Mouse (Mus musculus) forebrain, embryonic 16.5 days (tissue): ENCODE data around the gene Denr. TPM values are rescaled to one million over a fixed set of nuclear protein-coding genes. Genes with fewer than 3 reads are reported as not detected.

Source experiments
- ATAC-seq: fragments of 200-750 bp; cut with Nextera tagmentation; 2 replicates; pipeline ENCODE4 v1.8.0; 2017; ENCODE audit warnings: mild to moderate bottlenecking, moderate library complexity
- H3K27ac ChIP-seq: fragments of 300-500 bp; sonication (generic); 2 replicates; pipeline ENCODE4 v1.5.1; 2014; ENCODE audit warnings: low read length, control low read depth
- H3K27me3 ChIP-seq: fragments of 300-500 bp; sonication (generic); replicated peaks from 2 replicates; pipeline ENCODE4 v1.6.1; 2014; ENCODE audit warnings: low read length; ENCODE audit not compliant: control insufficient read depth, insufficient read depth
- H3K36me3 ChIP-seq: fragments of 300-500 bp; sonication (generic); 2 replicates; pipeline ENCODE4 v1.6.1; 2014; ENCODE audit not compliant: control insufficient read depth, insufficient read depth
- H3K4me1 ChIP-seq: fragments of 300-500 bp; sonication (generic); replicated peaks from 2 replicates; pipeline ENCODE4 v1.6.1; 2014; ENCODE audit warnings: low read length; ENCODE audit not compliant: control insufficient read depth, insufficient read depth
- H3K4me2 ChIP-seq: fragments of 300-500 bp; sonication (generic); 2 replicates; pipeline ENCODE4 v1.6.1; 2014; ENCODE audit warnings: mild to moderate bottlenecking, low read length, control low read depth
- H3K4me3 ChIP-seq: fragments of 300-500 bp; sonication (generic); replicated peaks from 2 replicates; pipeline ENCODE4 v1.5.1; 2014; ENCODE audit warnings: mild to moderate bottlenecking, low read length, control low read depth
- H3K9ac ChIP-seq: fragments of 300-500 bp; sonication (generic); replicated peaks from 2 replicates; pipeline ENCODE4 v1.6.1; 2014; ENCODE audit warnings: low read depth, low read length, control low read depth
- H3K9me3 ChIP-seq: fragments of 300-500 bp; sonication (generic); 2 replicates; pipeline ENCODE4 v1.6.1; 2016; ENCODE audit warnings: low read length; ENCODE audit not compliant: control insufficient read depth
- WGBS: fragments of 180-500 bp; shearing (Covaris S2); extraction: QIAGEN DNeasy Blood & Tissue Kit; methylation state at CpG from one replicate; pipeline ENCODE4 v1.1.7; 2014; 5-methylcytosine and 5-hydroxymethylcytosine counted together
- polyA plus RNA-seq: library from polyadenylated mRNA; unstranded; fragments of >200 nt; fragmentation: Nextera tagmentation; extraction: Ambion mirVana; gene quantifications from 2 replicates; pipeline ENCODE4 v1.2.1, GENCODE M21; 2015

Denr gene
- polyA plus RNA-seq, 1 experiment from 2014 or later, result 129 TPM

DNA sequence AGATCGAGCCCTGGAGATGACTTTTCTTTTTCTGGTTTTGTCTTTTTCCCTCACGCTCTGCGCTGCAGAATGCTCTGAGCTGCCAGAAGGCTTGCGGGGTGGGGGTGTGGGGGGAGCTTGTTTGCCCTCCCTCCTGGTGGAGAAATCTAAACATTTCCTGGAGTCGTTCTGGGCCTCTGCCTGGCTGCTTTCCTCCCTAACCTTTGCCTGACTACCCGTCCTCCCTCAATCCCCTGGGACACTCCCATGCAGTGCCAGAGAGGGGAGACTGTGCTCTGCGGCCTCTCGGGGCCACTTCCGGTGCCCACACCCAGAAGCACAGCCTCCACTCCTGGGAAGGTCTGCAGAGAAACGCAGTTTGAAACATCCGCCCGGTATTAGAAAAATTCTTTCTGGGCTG is 27.0 kb upstream of the Denr start, which contains the start of gene Hcar1:
Gene Hcar1 (minus strand): TSS at position 93 of the 400 bp plus-strand sequence.
- no peaks in the 10 kb centered on the region for H3K36me3 ChIP-seq
- H3K4me1 ChIP-seq, result no peaks in the 10 kb centered on the region
- no peak for ATAC-seq
- H3K27ac ChIP-seq, result no peak within 1 kb of the TSS
- WGBS, result 74% methylated on average over 12 of the region's 12 CpGs
- no peak within 1 kb of the TSS for H3K9ac ChIP-seq
- no peaks in the 10 kb centered on the region for H3K9me3 ChIP-seq
- H3K27me3 ChIP-seq, result no peaks in the 10 kb centered on the region
- no peak within 1 kb of the TSS for H3K4me3 ChIP-seq
- no peak within 1 kb of the TSS for H3K4me2 ChIP-seq

GRCm38 (mm10) chr5:123880778-123881177 is 26.2 kb upstream of the Denr start:
- no peak overlapping the region for H3K9ac ChIP-seq
- H3K9me3 ChIP-seq, result no peaks in the 10 kb centered on the region
- no peak overlapping the region for H3K27ac ChIP-seq
- WGBS, result 81% methylated on average over 14 of the region's 14 CpGs
- H3K4me2 ChIP-seq, result no peak overlapping the region
- no peak overlapping the region for H3K4me3 ChIP-seq
- H3K4me1 ChIP-seq, result no peaks in the 10 kb centered on the region
- H3K36me3 ChIP-seq, result no peaks in the 10 kb centered on the region
- no peaks in the 10 kb centered on the region for H3K27me3 ChIP-seq
- ATAC-seq, result no peak

DNA sequence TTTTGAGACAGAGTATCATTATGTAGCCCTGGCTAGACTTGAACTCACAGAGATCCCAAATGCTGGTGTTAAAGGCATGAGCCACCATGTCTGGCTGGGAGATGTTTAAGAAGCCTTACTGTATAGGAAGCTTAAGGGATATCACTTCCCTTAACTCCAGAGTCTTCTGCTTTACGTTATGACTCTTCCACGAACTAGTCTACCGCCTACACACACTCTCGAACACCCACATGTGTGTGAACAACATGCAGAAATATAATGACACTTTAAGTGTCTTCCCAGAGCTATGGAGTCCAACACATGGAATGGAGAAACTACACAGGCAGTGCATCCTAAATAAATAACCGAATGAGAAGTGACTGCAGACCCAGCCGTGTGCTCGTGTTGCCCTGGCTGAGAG is 23.1 kb upstream of the Denr start:
- no peaks in the 10 kb centered on the region for H3K9me3 ChIP-seq
- no peaks in the 10 kb centered on the region for H3K4me1 ChIP-seq
- no peaks in the 10 kb centered on the region for H3K27me3 ChIP-seq
- no peaks in the 10 kb centered on the region for H3K36me3 ChIP-seq
- H3K27ac ChIP-seq, result no peak overlapping the region
- H3K4me2 ChIP-seq, result no peak overlapping the region
- WGBS, result 80% methylated on average over 7 of the region's 7 CpGs
- H3K9ac ChIP-seq, result no peak overlapping the region
- ATAC-seq, result no peak
- H3K4me3 ChIP-seq, result no peak overlapping the region

DNA sequence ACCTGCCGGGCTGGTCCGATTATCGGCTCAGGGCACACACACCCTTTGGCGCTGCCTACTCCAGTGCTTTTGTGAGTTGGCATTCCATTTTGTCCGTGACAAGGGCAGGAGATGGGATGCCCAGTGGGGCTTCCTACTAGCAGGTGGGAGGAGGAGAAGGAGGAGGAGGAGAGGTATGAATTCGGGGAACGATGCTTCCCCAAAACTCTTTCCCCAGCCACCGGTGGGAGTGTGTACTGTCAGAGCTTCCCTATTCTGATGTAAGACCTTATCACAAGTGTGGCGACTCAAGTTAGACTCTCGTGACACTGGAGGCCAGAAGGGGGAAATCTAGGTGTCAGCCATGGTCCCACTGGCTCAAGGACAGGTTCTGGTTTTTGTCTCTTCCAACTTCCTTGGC is 22.6 kb upstream of the Denr start:
- H3K4me1 ChIP-seq, result no peaks in the 10 kb centered on the region
- H3K27me3 ChIP-seq, result no peaks in the 10 kb centered on the region
- H3K36me3 ChIP-seq, result no peaks in the 10 kb centered on the region
- no peak overlapping the region for H3K27ac ChIP-seq
- H3K4me3 ChIP-seq, result no peak overlapping the region
- WGBS, result 81% methylated on average over 10 of the region's 10 CpGs
- H3K9me3 ChIP-seq, result no peaks in the 10 kb centered on the region
- no peak for ATAC-seq
- no peak overlapping the region for H3K4me2 ChIP-seq
- H3K9ac ChIP-seq, result no peak overlapping the region

DNA sequence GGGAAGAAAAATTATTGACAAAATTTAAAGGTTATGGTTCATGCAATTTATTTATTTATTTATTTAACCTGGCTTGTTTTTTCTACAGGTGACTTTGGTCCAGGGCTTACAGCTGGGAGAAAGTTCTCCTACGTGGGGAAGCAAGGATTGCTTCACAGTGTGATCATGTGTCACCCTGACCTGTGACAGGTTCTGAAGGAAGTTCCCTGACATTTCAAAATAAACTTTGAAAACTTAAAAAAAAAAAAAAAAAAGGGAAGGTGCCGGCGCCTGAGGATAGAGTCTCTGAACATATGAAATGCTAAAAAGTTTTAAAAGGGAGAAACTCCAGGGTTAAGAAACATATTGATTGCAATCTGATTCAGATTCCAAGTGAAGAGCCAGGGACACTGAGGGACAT is 20.6 kb upstream of the Denr start:
- H3K9me3 ChIP-seq, result no peaks in the 10 kb centered on the region

DNA sequence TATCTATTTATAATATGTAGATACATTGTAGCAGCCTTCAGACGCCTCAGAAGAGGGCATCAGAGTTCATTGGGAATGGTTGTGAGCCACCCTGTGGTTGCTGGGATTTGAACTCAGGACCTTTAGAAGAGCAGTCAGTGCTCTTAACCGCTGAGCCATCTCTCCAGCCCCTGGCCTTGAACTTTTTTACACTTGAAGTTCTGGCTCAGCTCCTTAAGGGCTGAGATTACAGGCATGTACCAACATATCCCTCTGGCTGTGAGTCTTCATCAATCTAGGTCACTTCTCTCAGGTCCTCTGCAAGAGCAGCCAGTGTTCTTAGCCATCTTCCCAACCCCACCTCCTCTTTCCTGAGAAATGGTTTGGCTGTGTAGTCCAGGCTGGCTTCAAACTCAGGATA is 16.7 kb upstream of the Denr start:
- no peak overlapping the region for H3K9ac ChIP-seq
- H3K9me3 ChIP-seq, result no peaks in the 10 kb centered on the region
- H3K36me3 ChIP-seq, result no peaks in the 10 kb centered on the region
- no peaks in the 10 kb centered on the region for H3K27me3 ChIP-seq
- no peak overlapping the region for H3K27ac ChIP-seq
- WGBS, result 74% methylated on average over 2 of the region's 2 CpGs
- ATAC-seq, result no peak
- no peaks in the 10 kb centered on the region for H3K4me1 ChIP-seq
- no peak overlapping the region for H3K4me3 ChIP-seq
- H3K4me2 ChIP-seq, result no peak overlapping the region

More for the DNA sequence above, 20.6 kb upstream of the Denr start:
- Histone ChIP-seq H3K27me3 (no peaks in the 10 kb centered on the region), H3K27ac (no peak overlapping the region), H3K4me1 (no peaks in the 10 kb centered on the region), H3K9ac (no peak overlapping the region), H3K4me3 (no peak overlapping the region), H3K36me3 (no peaks in the 10 kb centered on the region), H3K4me2 (no peak overlapping the region)
- no peak for ATAC-seq
- WGBS, result 80% methylated on average over 3 of the region's 3 CpGs

DNA sequence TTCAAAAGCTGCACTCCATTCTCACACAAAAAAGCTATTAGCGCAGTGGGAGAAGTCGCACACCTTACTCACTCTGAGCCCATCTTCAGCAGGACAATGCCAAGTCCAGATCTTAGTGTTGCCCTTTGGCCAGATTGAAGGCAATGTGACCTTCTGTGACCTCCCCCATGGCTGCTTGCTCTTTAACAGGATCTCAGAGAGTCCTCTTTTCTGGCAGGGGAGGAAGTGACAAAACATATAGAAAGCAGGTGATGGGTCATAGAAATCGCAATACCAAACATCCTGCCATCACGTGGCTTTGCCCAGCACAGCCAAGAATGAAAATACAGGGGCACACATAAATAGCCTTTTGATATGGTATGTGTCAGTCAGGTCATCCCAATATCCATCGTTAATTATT is 16.0 kb upstream of the Denr start:
- Histone ChIP-seq H3K4me1 (no peaks in the 10 kb centered on the region), H3K9ac (no peak overlapping the region), H3K9me3 (no peaks in the 10 kb centered on the region), H3K27me3 (no peaks in the 10 kb centered on the region), H3K36me3 (no peaks in the 10 kb centered on the region), H3K4me3 (no peak overlapping the region), H3K27ac (no peak overlapping the region), H3K4me2 (no peak overlapping the region)
- ATAC-seq, result no peak
- WGBS, result 80% methylated on average over 5 of the region's 5 CpGs

- no peak for ATAC-seq
- WGBS, result 41% methylated on average over 6 of the region's 6 CpGs
- no peaks in the 10 kb centered on the region for H3K9me3 ChIP-seq
- no peaks in the 10 kb centered on the region for H3K27me3 ChIP-seq
- H3K4me3 ChIP-seq, result no peak overlapping the region
- no peaks in the 10 kb centered on the region for H3K4me1 ChIP-seq
- no peaks in the 10 kb centered on the region for H3K36me3 ChIP-seq
- H3K27ac ChIP-seq, result no peak overlapping the region
- H3K4me2 ChIP-seq, result peak overlapping the region; percentile 21; the same call in 1 of the 2 replicates
- H3K9ac ChIP-seq, result no peak overlapping the region
These were observed 15.3 kb upstream of the Denr start for GRCm38 (mm10) chr5:123891669-123892068.

- Histone ChIP-seq H3K4me1 (no peaks in the 10 kb centered on the region), H3K9ac (no peak overlapping the region), H3K4me3 (no peak overlapping the region), H3K36me3 (no peaks in the 10 kb centered on the region), H3K27ac (no peak overlapping the region), H3K9me3 (no peaks in the 10 kb centered on the region), H3K27me3 (no peaks in the 10 kb centered on the region), H3K4me2 (no peak overlapping the region)
- 94% methylated on average over 5 of the region's 5 CpGs for WGBS
- ATAC-seq, result no peak
These were observed 13.5 kb upstream of the Denr start for GRCm38 (mm10) chr5:123893520-123893919.

DNA sequence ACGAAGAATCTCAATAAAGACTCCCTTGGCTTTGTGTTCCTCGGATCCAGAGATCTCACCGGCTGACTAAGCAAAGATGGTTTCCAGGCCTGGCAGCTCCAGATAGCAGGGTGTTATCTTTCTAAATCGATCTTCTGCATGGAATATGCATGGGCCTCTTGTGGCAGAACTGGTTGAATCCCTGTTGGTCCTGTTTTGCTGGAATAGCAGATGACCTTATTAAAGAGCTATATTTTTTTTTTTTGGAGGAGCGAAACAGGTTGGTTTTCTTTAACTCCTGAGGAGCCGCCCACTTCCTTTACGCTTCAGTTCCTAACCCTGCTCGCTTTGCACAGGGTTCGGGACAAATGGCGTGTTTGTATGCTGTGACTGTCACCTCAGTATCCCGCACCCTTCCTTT is 10.6 kb upstream of the Denr start:
- Histone ChIP-seq H3K4me1 (no peaks in the 10 kb centered on the region), H3K36me3 (no peaks in the 10 kb centered on the region), H3K9ac (no peak overlapping the region), H3K27me3 (no peaks in the 10 kb centered on the region), H3K4me2 (no peak overlapping the region), H3K9me3 (no peaks in the 10 kb centered on the region), H3K27ac (no peak overlapping the region), H3K4me3 (no peak overlapping the region)
- no peak for ATAC-seq
- WGBS, result 87% methylated on average over 11 of the region's 11 CpGs
